Mouse (Mus musculus) myocyte (in vitro differentiated cells): ENCODE data around the gene P4ha2.

Experiments used
- CEBPB ChIP-seq: IDR thresholded peaks from 2 replicates; pipeline ENCODE4 v1.6.1; 2011; ENCODE audit warnings: mild to moderate bottlenecking, moderate library complexity; ENCODE audit not compliant: poor library complexity, insufficient read depth, severe bottlenecking
- MYOD1 ChIP-seq, 3 experiments: IDR thresholded peaks; one replicate each; pipeline ENCODE4 v1.6.1; 2011; ENCODE audit warnings: control low read depth in 2 of 3, low read depth in 2 of 3, mild to moderate bottlenecking in 2 of 3, moderate library complexity in 1 of 3; ENCODE audit not compliant: insufficient read length in 2 of 3, control insufficient read depth in 1 of 3
- POLR2A ChIP-seq: IDR thresholded peaks from one replicate; pipeline ENCODE4 v1.6.1; 2011; ENCODE audit warnings: low read depth, mild to moderate bottlenecking, control low read depth, moderate library complexity; ENCODE audit not compliant: insufficient read length
- TCF12 ChIP-seq: IDR thresholded peaks from one replicate; pipeline ENCODE4 v1.6.1; 2011; ENCODE audit warnings: mild to moderate bottlenecking, control low read depth; ENCODE audit not compliant: poor library complexity, insufficient read depth, severe bottlenecking
- USF1 ChIP-seq: IDR thresholded peaks from one replicate; pipeline ENCODE4 v1.6.1; 2011; ENCODE audit warnings: low read depth, mild to moderate bottlenecking, control low read depth, moderate library complexity

DNA sequence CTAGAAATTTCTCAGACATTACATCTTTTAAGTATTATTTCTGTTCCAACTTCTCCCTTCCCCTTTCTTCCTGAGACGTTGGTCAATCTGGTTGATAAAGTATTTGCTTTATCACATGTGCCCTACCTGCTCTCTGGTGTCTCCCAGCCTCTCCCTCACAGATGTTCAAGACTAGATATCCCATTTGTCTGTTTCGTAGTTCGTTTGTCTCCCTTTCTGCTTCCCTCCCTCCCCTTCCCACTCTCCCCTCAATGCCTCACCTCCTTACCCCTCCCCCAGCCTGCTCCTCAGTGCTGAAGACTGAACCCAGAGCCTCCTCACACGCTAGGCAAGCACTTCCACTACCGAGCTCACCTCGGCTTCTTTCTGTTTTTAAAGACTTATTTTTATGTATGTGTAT, 35.0 kb downstream of the P4ha2 start:
- TF ChIP-seq POLR2A (no peak), USF1 (no peak), CEBPB (no peak), MYOD1 (IDR thresholded peaks at IDR 0.05; ENCODE audit: control insufficient read depth in 1 of 3, insufficient read length in 2 of 3, low read depth in 2 of 3) (no peak), TCF12 (no peak)
